ENCODE assay signal across 15 mouse cellular contexts in the genomic region with DNA sequence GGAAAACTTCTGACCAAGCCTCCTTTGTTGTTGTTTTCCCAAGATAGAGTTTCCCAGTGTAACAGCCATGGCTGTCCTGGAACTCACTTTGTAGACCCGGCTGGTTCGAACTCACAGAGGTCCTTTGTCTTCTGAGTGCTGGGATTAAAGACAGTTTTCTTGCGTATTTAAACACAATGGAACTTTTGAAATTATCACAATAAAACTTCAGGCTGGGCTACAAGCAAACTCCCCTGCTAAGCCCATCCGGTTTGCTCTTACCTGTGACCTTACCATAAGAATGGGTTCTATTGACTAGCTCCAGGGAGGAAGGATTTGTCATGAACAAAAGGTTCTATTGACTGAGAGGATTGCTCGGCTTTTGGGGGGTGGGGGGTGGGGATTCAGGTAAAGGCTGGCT.
"Had no signal": no experiment of that assay in that cellular context is flagged by ENCODE, and none has a peak within 500 bp of the region (broad histone marks: within the 10 kb centered on the region; RNA-seq: fewer than 3 reads in every experiment).

No protein-coding gene starts in this region.

- H3K4me1 ChIP-seq: limb, embryonic 10.5 days had no signal

- H3K9me3 ChIP-seq: limb, embryonic 10.5 days; limb, embryonic 13.5 days; liver, embryonic 12.5 days; liver, embryonic 15.5 days had no signal

- DNase-seq: kidney, adult 9 months; kidney, postnatal 25 days; layer of hippocampus, adult 9-11 months; liver; lung, adult 18-20 months; midbrain, embryonic 14.5 days; thymus, adult 18-20 months; thymus, postnatal 36 days had no signal

- H3K4me2 ChIP-seq: limb, embryonic 13.5 days; liver, embryonic 15.5 days; midbrain, embryonic 11.5 days had no signal

- H3K36me3 ChIP-seq: limb, embryonic 10.5 days; limb, embryonic 13.5 days; liver, embryonic 12.5 days; liver, embryonic 15.5 days had no signal

- ATAC-seq: liver, embryonic 12.5 days had no signal

- H3K4me3 ChIP-seq: layer of hippocampus, adult 2 months; limb, embryonic 10.5 days; limb, embryonic 13.5 days; liver, embryonic 12.5 days; liver, embryonic 15.5 days had no signal

- H3K27ac ChIP-seq: kidney, postnatal 0 days; layer of hippocampus, adult 2 months; limb, embryonic 10.5 days; limb, embryonic 13.5 days; liver, embryonic 12.5 days; liver, embryonic 15.5 days had no signal

- H3K9ac ChIP-seq: limb, embryonic 13.5 days; liver, embryonic 12.5 days; liver, embryonic 15.5 days had no signal

- H3K27me3 ChIP-seq: limb, embryonic 13.5 days; liver, embryonic 12.5 days; liver, embryonic 15.5 days had no signal
